Mouse (Mus musculus): ENCODE results near the gene Rgp1. TPM values are rescaled to one million over a fixed set of nuclear protein-coding genes. Genes with fewer than 3 reads are reported as not detected.
"Not testable (repeated sequence)": the region's sequence is repeated elsewhere in the genome, so short reads cannot be mapped to it uniquely, and the experiment has no call there.

Rgp1 gene
- polyA plus RNA-seq, 2 experiments: 11.0 to 15.1 TPM

GRCm38 (mm10) chr4:43593453-43593852, 14.9 kb downstream of the Rgp1 start:
- no peak overlapping the region for H3K27ac ChIP-seq
- DNase-seq (ENCODE audit: low read depth in 3 of 3, low spot score in 3 of 3): no peak
- peaks cover 19 to 20% of the 10 kb centered on the region in 2 experiments for H3K4me1 ChIP-seq (replicated peaks; ENCODE audit: control insufficient read depth in 2 of 2, insufficient read depth in 2 of 2, low read length in 1 of 2)
- no peak overlapping the region for H3K4me3 ChIP-seq (ENCODE audit: insufficient read depth in 1 of 2, low read depth in 2 of 2, low read length in 2 of 2)
- WGBS (ENCODE audit: insufficient replicate concordance): 48% methylated on average over 3 of the region's 3 CpGs
- no peaks in the 10 kb centered on the region for H3K36me3 ChIP-seq (replicated peaks; ENCODE audit: control insufficient read depth, insufficient read depth, low read depth)
- no peak for ATAC-seq (ENCODE audit: insufficient read depth)
- H3K9me3 ChIP-seq (ENCODE audit: control insufficient read depth, low read length): no peaks in the 10 kb centered on the region
- no peaks in the 10 kb centered on the region for H3K27me3 ChIP-seq (ENCODE audit: control insufficient read depth, insufficient read depth, low read length)
- no peak overlapping the region for H3K9ac ChIP-seq (replicated peaks)
- no peak for TF ChIP-seq EP300 (IDR thresholded peaks at IDR 0.05; ENCODE audit: low read depth)
- TF ChIP-seq CTCF (IDR thresholded peaks at IDR 0.05; ENCODE audit: low read depth): no peak
- H3K4me2 ChIP-seq (ENCODE audit: low read depth): no peak overlapping the region

- not testable (repeated sequence) for H3K36me3 ChIP-seq (replicated peaks; ENCODE audit: control insufficient read depth, insufficient read depth, low read depth); DNase-seq (ENCODE audit: low read depth in 3 of 3, low spot score in 3 of 3); H3K4me2 ChIP-seq (ENCODE audit: low read depth); H3K9me3 ChIP-seq (ENCODE audit: control insufficient read depth, low read length); H3K9ac ChIP-seq (replicated peaks); H3K4me3 ChIP-seq (ENCODE audit: insufficient read depth in 1 of 2, low read depth in 2 of 2, low read length in 2 of 2); ATAC-seq (ENCODE audit: insufficient read depth); H3K27ac ChIP-seq; H3K27me3 ChIP-seq (ENCODE audit: control insufficient read depth, insufficient read depth, low read length)
- peaks cover 37% of the 10 kb centered on the region in 2 experiments for H3K4me1 ChIP-seq (replicated peaks; ENCODE audit: control insufficient read depth in 2 of 2, insufficient read depth in 2 of 2, low read length in 1 of 2)
- 80% methylated on average over 2 of the region's 2 CpGs for WGBS (ENCODE audit: insufficient replicate concordance)
Measured at GRCm38 (mm10) chr4:43596597-43596996, 18.1 kb downstream of the Rgp1 start.

GRCm38 (mm10) chr4:43598200-43598599, 19.7 kb downstream of the Rgp1 start:
- H3K9ac ChIP-seq (replicated peaks): no peak overlapping the region; the same call in 1 of the 2 replicates
- TF ChIP-seq CTCF (IDR thresholded peaks at IDR 0.05; ENCODE audit: low read depth) (no peak), EP300 (IDR thresholded peaks at IDR 0.05; ENCODE audit: low read depth) (peak; percentile 97)
- H3K27me3 ChIP-seq (ENCODE audit: control insufficient read depth, insufficient read depth, low read length): no peaks in the 10 kb centered on the region
- DNase-seq (ENCODE audit: low read depth in 3 of 3, low spot score in 3 of 3) (peak; percentile 77 to 85 (median 81)), ATAC-seq (ENCODE audit: insufficient read depth) (peak; percentile 97)
- peak overlapping the region; percentile 96 for H3K27ac ChIP-seq
- 18% methylated on average over 4 of the region's 4 CpGs for WGBS (ENCODE audit: insufficient replicate concordance)
- no peaks in the 10 kb centered on the region for H3K9me3 ChIP-seq (ENCODE audit: control insufficient read depth, low read length)
- H3K4me1 ChIP-seq (replicated peaks; ENCODE audit: control insufficient read depth in 2 of 2, insufficient read depth in 2 of 2, low read length in 1 of 2): peaks cover 37% of the 10 kb centered on the region in 2 experiments
- H3K4me3 ChIP-seq (ENCODE audit: insufficient read depth in 1 of 2, low read depth in 2 of 2, low read length in 2 of 2): no peak overlapping the region
- H3K4me2 ChIP-seq (ENCODE audit: low read depth): peak overlapping the region; percentile 50
- H3K36me3 ChIP-seq (replicated peaks; ENCODE audit: control insufficient read depth, insufficient read depth, low read depth): no peaks in the 10 kb centered on the region

GRCm38 (mm10) chr4:43598650-43599380, 20.3 kb downstream of the Rgp1 start:
- Histone ChIP-seq H3K27me3 (ENCODE audit: control insufficient read depth, insufficient read depth, low read length) (no peaks in the 10 kb centered on the region), H3K4me2 (ENCODE audit: low read depth) (peak overlapping the region; percentile 50), H3K27ac (peak overlapping the region; percentile 96), H3K9me3 (ENCODE audit: control insufficient read depth, low read length) (no peaks in the 10 kb centered on the region), H3K9ac (replicated peaks) (peak overlapping the region; percentile 59), H3K4me3 (ENCODE audit: insufficient read depth in 1 of 2, low read depth in 2 of 2, low read length in 2 of 2) (no peak overlapping the region), H3K4me1 (replicated peaks; ENCODE audit: control insufficient read depth in 2 of 2, insufficient read depth in 2 of 2, low read length in 1 of 2) (peaks cover 40 to 42% of the 10 kb centered on the region in 2 experiments), H3K36me3 (replicated peaks; ENCODE audit: control insufficient read depth, insufficient read depth, low read depth) (no peaks in the 10 kb centered on the region)
- TF ChIP-seq CTCF (IDR thresholded peaks at IDR 0.05; ENCODE audit: low read depth) (no peak), EP300 (IDR thresholded peaks at IDR 0.05; ENCODE audit: low read depth) (peak; percentile 18; the same call in 1 of the 2 replicates)
- WGBS (ENCODE audit: insufficient replicate concordance): 41% methylated on average over 7 of the region's 7 CpGs
- ATAC-seq (ENCODE audit: insufficient read depth) (peak; percentile 77), DNase-seq (ENCODE audit: low read depth in 3 of 3, low spot score in 3 of 3) (peak in 2 of 3 experiments; percentile 41 to 61)

- 33% methylated on average over 9 of the region's 9 CpGs for WGBS (ENCODE audit: insufficient replicate concordance)
- peak overlapping the region; percentile 38 for H3K9ac ChIP-seq (replicated peaks)
- H3K27me3 ChIP-seq (ENCODE audit: control insufficient read depth, insufficient read depth, low read length): no peaks in the 10 kb centered on the region
- no peak for TF ChIP-seq CTCF (IDR thresholded peaks at IDR 0.05; ENCODE audit: low read depth)
- peak; percentile 44; the same call in 1 of the 2 replicates for TF ChIP-seq EP300 (IDR thresholded peaks at IDR 0.05; ENCODE audit: low read depth)
- DNase-seq (ENCODE audit: low read depth in 3 of 3, low spot score in 3 of 3) (peak in 1 of 3 experiments; percentile 35), ATAC-seq (ENCODE audit: insufficient read depth) (no peak)
- no peak overlapping the region for H3K4me3 ChIP-seq (ENCODE audit: insufficient read depth in 1 of 2, low read depth in 2 of 2, low read length in 2 of 2)
- no peaks in the 10 kb centered on the region for H3K9me3 ChIP-seq (ENCODE audit: control insufficient read depth, low read length)
- H3K27ac ChIP-seq: peak overlapping the region; percentile 36
- peak overlapping the region; percentile 55 for H3K4me2 ChIP-seq (ENCODE audit: low read depth)
- no peaks in the 10 kb centered on the region for H3K36me3 ChIP-seq (replicated peaks; ENCODE audit: control insufficient read depth, insufficient read depth, low read depth)
- peaks cover 54 to 56% of the 10 kb centered on the region in 2 experiments for H3K4me1 ChIP-seq (replicated peaks; ENCODE audit: control insufficient read depth in 2 of 2, insufficient read depth in 2 of 2, low read length in 1 of 2)
Measured at GRCm38 (mm10) chr4:43600195-43600934, 21.9 kb downstream of the Rgp1 start.
